Mouse (Mus musculus): ENCODE measurements around the gene Hjurp. TPM values are rescaled to one million over a fixed set of nuclear protein-coding genes. Genes with fewer than 3 reads are reported as not detected.

Hjurp gene
- 76.6 and 78.0 TPM in 2 replicates for polyA plus RNA-seq (2015; fragmentation: Nextera tagmentation; extraction: Ambion mirVana)

GRCm38 (mm10) chr1:88277098-88277817, at the start of gene Hjurp, which contains the start of gene Trpm8:
TSS of gene Hjurp (minus strand) at chr1:88277633.
TSS of gene Trpm8 (plus strand) at chr1:88277661.

GRCm38 (mm10) chr1:88226670-88227379, 50.6 kb downstream of the Hjurp start, which contains the start of gene Mroh2a:
TSS of gene Mroh2a (plus strand) at chr1:88226986.

Other genes with a start within 250 kb of the Hjurp start
- not detected in 2 replicates for gene Ugt1a10, start 222.2 kb downstream of the Hjurp start, polyA plus RNA-seq (2015; fragmentation: Nextera tagmentation; extraction: Ambion mirVana)
- gene Ugt1a9, start 206.8 kb downstream of the Hjurp start, polyA plus RNA-seq (2015; fragmentation: Nextera tagmentation; extraction: Ambion mirVana), result not detected in 2 replicates
- gene Ugt1a8, start 189.8 kb downstream of the Hjurp start, polyA plus RNA-seq (2015; fragmentation: Nextera tagmentation; extraction: Ambion mirVana), result not detected in 2 replicates
- 7.3 and 9.5 TPM in 2 replicates for gene Ugt1a7c, start 182.6 kb downstream of the Hjurp start, polyA plus RNA-seq (2015; fragmentation: Nextera tagmentation; extraction: Ambion mirVana)
- 0.33 and 0.45 TPM in 2 replicates for gene Ugt1a6b, start 174.4 kb downstream of the Hjurp start, polyA plus RNA-seq (2015; fragmentation: Nextera tagmentation; extraction: Ambion mirVana)
- gene Ugt1a6a, start 142.8 kb downstream of the Hjurp start, polyA plus RNA-seq (2015; fragmentation: Nextera tagmentation; extraction: Ambion mirVana), result 3.0 and 5.0 TPM in 2 replicates
- 0.11 TPM in 1 of 2 replicates, not detected in the other for gene Ugt1a5, start 111.6 kb downstream of the Hjurp start, polyA plus RNA-seq (2015; fragmentation: Nextera tagmentation; extraction: Ambion mirVana)
- 0.05 and 0.40 TPM in 2 replicates for gene Ugt1a2, start 77.0 kb downstream of the Hjurp start, polyA plus RNA-seq (2015; fragmentation: Nextera tagmentation; extraction: Ambion mirVana)
- 13.2 and 15.6 TPM in 2 replicates for gene Dnajb3, start 71.9 kb downstream of the Hjurp start, polyA plus RNA-seq (2015; fragmentation: Nextera tagmentation; extraction: Ambion mirVana)
- 0.25 and 0.57 TPM in 2 replicates for gene Ugt1a1, start 65.7 kb downstream of the Hjurp start, polyA plus RNA-seq (2015; fragmentation: Nextera tagmentation; extraction: Ambion mirVana)
- 0.69 and 0.73 TPM in 2 replicates for gene Mroh2a, start 50.6 kb downstream of the Hjurp start, polyA plus RNA-seq (2015; fragmentation: Nextera tagmentation; extraction: Ambion mirVana)
- not detected in 2 replicates for gene Trpm8, start within 50 bp of the Hjurp start, polyA plus RNA-seq (2015; fragmentation: Nextera tagmentation; extraction: Ambion mirVana)
- gene Spp2, start 129.3 kb upstream of the Hjurp start, polyA plus RNA-seq (2015; fragmentation: Nextera tagmentation; extraction: Ambion mirVana), result 0.25 and 0.43 TPM in 2 replicates
- gene Glrp1, start 232.4 kb upstream of the Hjurp start, polyA plus RNA-seq (2015; fragmentation: Nextera tagmentation; extraction: Ambion mirVana), result 0.16 and 0.33 TPM in 2 replicates